Mouse (Mus musculus) urinary bladder, adult 2 months (tissue): ENCODE measurements around the gene Dlgap1. TPM values are rescaled to one million over a fixed set of nuclear protein-coding genes. Genes with fewer than 3 reads are reported as not detected.

Source experiments
- DNase-seq: peaks from one replicate; pipeline ENCODE4 v3.0.0; 2022; ENCODE audit warnings: low spot score
- polyA plus RNA-seq: library from polyadenylated mRNA; depleted of rRNA; stranded (reverse); fragments of >200 nt; gene quantifications from 2 replicates; pipeline ENCODE4 v1.2.3, GENCODE M21; 2012

Dlgap1 gene
- polyA plus RNA-seq, 1 experiment = 1.6 TPM

GRCm38 (mm10) chr17:70626396-70626795 is 657.5 kb downstream of the Dlgap1 start:
- DNase-seq = no peak

- DNase-seq = no peak
Observed at GRCm38 (mm10) chr17:70626925-70627324, 658.1 kb downstream of the Dlgap1 start.

- DNase-seq = no peak
Observed at GRCm38 (mm10) chr17:70629653-70630378, 660.9 kb downstream of the Dlgap1 start.

- peak; percentile 29 for DNase-seq
Observed at GRCm38 (mm10) chr17:70633181-70633944, 664.5 kb downstream of the Dlgap1 start.

GRCm38 (mm10) chr17:70643211-70643610 is 674.3 kb downstream of the Dlgap1 start:
- DNase-seq = no peak

GRCm38 (mm10) chr17:70646641-70647040 is 677.8 kb downstream of the Dlgap1 start:
- no peak for DNase-seq

- no peak for DNase-seq
Observed at GRCm38 (mm10) chr17:70661382-70661781, 692.5 kb downstream of the Dlgap1 start.

- DNase-seq = no peak
Observed at GRCm38 (mm10) chr17:70663992-70664391, 695.1 kb downstream of the Dlgap1 start.

- DNase-seq = no peak
Observed at GRCm38 (mm10) chr17:70664484-70665040, 695.7 kb downstream of the Dlgap1 start.

GRCm38 (mm10) chr17:70673985-70674384 is 705.1 kb downstream of the Dlgap1 start:
- no peak for DNase-seq

GRCm38 (mm10) chr17:70676522-70676921 is 707.6 kb downstream of the Dlgap1 start:
- DNase-seq = no peak

- peak; percentile 61 for DNase-seq
Observed at GRCm38 (mm10) chr17:70683561-70684167, 714.8 kb downstream of the Dlgap1 start.

- DNase-seq = no peak
Observed at GRCm38 (mm10) chr17:70690174-70690573, 721.3 kb downstream of the Dlgap1 start.

- DNase-seq = no peak
Observed at GRCm38 (mm10) chr17:70690598-70690997, 721.7 kb downstream of the Dlgap1 start.

- peak; percentile 68 for DNase-seq
Observed at GRCm38 (mm10) chr17:70706976-70707818, 738.3 kb downstream of the Dlgap1 start.

- no peak for DNase-seq
Observed at GRCm38 (mm10) chr17:70707819-70708140, 738.9 kb downstream of the Dlgap1 start.

- DNase-seq = no peak
Observed at GRCm38 (mm10) chr17:70709545-70709944, 740.7 kb downstream of the Dlgap1 start.

- DNase-seq = no peak
Observed at GRCm38 (mm10) chr17:70713470-70713869, 744.6 kb downstream of the Dlgap1 start.

- DNase-seq = no peak
Observed at GRCm38 (mm10) chr17:70719684-70720324, 750.9 kb downstream of the Dlgap1 start.

GRCm38 (mm10) chr17:70720766-70721165 is 751.9 kb downstream of the Dlgap1 start:
- DNase-seq = no peak

GRCm38 (mm10) chr17:70722146-70722545 is 753.3 kb downstream of the Dlgap1 start:
- no peak for DNase-seq
